Mouse (Mus musculus) hindbrain, embryonic 16.5 days (tissue): ENCODE measurements at regions not wholly inside any gene's neighbourhood (a gene's known extent, or its start where the extent isn't known, plus 50 kb on each side); places are given as distances from the start of the nearest gene placed in this dataset.

Experiments
- ATAC-seq: fragments of 200-750 bp; cut with Nextera tagmentation; 2 replicates; pipeline ENCODE4 v1.8.0; 2017; ENCODE audit warnings: moderate TSS enrichment, moderate library complexity
- H3K27ac ChIP-seq: fragments of 300-500 bp; sonication (generic); 2 replicates; pipeline ENCODE4 v1.5.1; 2014; ENCODE audit warnings: low read depth, mild to moderate bottlenecking, control low read depth, low read length, moderate library complexity
- H3K27me3 ChIP-seq: fragments of 300-500 bp; sonication (generic); replicated peaks from 2 replicates; pipeline ENCODE4 v1.6.1; 2014; ENCODE audit warnings: low read length; ENCODE audit not compliant: control insufficient read depth, insufficient read depth
- H3K36me3 ChIP-seq: fragments of 300-500 bp; sonication (generic); 2 replicates; pipeline ENCODE4 v1.6.1; 2014; ENCODE audit warnings: mild to moderate bottlenecking, low read length, moderate library complexity, mixed read lengths; ENCODE audit not compliant: control insufficient read depth, insufficient read depth
- H3K4me1 ChIP-seq: fragments of 300-500 bp; sonication (generic); 2 replicates; pipeline ENCODE4 v1.6.1; 2014; ENCODE audit warnings: low read depth, low read length; ENCODE audit not compliant: control insufficient read depth, insufficient read depth
- H3K4me2 ChIP-seq: fragments of 300-500 bp; sonication (generic); 2 replicates; pipeline ENCODE4 v1.6.1; 2014; ENCODE audit warnings: mild to moderate bottlenecking, low read length, control low read depth, moderate library complexity
- H3K4me3 ChIP-seq: fragments of 300-500 bp; sonication (generic); 2 replicates; pipeline ENCODE4 v1.5.1; 2014; ENCODE audit warnings: mild to moderate bottlenecking, low read length, control low read depth, moderate library complexity
- H3K9ac ChIP-seq: fragments of 300-500 bp; sonication (generic); 2 replicates; pipeline ENCODE4 v1.6.1; 2014; ENCODE audit warnings: low read depth, mild to moderate bottlenecking, control low read depth, low read length, moderate library complexity
- H3K9me3 ChIP-seq: fragments of 300-500 bp; sonication (generic); 2 replicates; pipeline ENCODE4 v1.6.1; 2014; ENCODE audit warnings: mild to moderate bottlenecking, low read length, moderate library complexity; ENCODE audit not compliant: control insufficient read depth
- WGBS: fragments of 180-500 bp; shearing (Covaris S2); extraction: QIAGEN DNeasy Blood & Tissue Kit; methylation state at CpG from one replicate; pipeline ENCODE4 v1.1.7; 2014; 5-methylcytosine and 5-hydroxymethylcytosine counted together

- H3K4me2 ChIP-seq: peak overlapping the region; percentile 55
- no peak overlapping the region for H3K27ac ChIP-seq
- no peaks in the 10 kb centered on the region for H3K4me1 ChIP-seq
- H3K4me3 ChIP-seq: peak overlapping the region; percentile 24
- no peaks in the 10 kb centered on the region for H3K27me3 ChIP-seq
- no peaks in the 10 kb centered on the region for H3K9me3 ChIP-seq
- ATAC-seq: peak; percentile 79
- 32% methylated on average over 14 of the region's 14 CpGs for WGBS
- H3K36me3 ChIP-seq: no peaks in the 10 kb centered on the region
- peak overlapping the region; percentile 13; the same call in 1 of the 2 replicates for H3K9ac ChIP-seq
These were observed 361.4 kb downstream of the En1 start for GRCm38 (mm10) chr1:120963477-120964178.

DNA sequence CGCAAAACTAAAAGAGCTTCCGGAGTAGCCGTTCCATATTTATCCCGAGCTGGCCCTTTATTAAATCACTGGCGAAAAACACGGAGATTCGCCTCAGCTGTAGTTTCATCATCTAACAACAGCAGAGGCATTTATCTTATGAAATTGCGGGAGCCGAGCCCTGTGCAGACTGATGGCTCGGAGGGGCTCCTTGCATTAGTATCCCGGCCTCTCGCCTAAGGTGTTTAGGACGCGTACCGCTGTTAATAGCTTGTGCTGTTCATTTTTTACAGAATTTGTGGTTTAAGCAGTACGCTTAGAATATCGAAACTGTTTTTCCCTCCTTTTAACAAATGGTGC lies 361.9 kb downstream of the En1 start:
- WGBS: 44% methylated on average over 17 of the region's 17 CpGs
- H3K36me3 ChIP-seq: no peaks in the 10 kb centered on the region
- no peaks in the 10 kb centered on the region for H3K4me1 ChIP-seq
- no peaks in the 10 kb centered on the region for H3K27me3 ChIP-seq
- H3K27ac ChIP-seq: no peak overlapping the region
- H3K9me3 ChIP-seq: no peaks in the 10 kb centered on the region
- ATAC-seq: no peak
- H3K9ac ChIP-seq: peak overlapping the region; percentile 13; the same call in 1 of the 2 replicates
- peak overlapping the region; percentile 55 for H3K4me2 ChIP-seq
- H3K4me3 ChIP-seq: peak overlapping the region; percentile 24

DNA sequence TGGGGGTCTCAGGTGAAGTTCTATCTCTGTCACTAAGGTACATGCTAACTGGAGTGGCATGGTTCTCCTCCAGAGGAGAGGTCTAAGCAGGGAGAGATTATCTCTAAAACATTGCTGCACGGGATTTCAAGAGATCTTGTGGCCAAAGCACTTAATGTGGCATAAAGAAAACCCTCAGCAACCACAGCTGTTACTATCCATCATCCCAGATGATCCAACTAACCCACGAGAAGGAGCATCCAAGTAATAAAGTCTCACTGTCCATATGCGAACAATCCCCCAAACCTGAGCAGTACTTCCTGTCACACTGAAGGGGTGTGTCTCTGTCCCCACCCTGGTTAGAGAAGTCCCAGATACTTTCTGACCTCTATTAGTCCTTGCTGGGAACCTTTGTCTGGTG lies 363.9 kb downstream of the En1 start:
- 78% methylated on average over 3 of the region's 3 CpGs for WGBS
- H3K4me3 ChIP-seq: no peak overlapping the region
- no peaks in the 10 kb centered on the region for H3K27me3 ChIP-seq
- no peak overlapping the region for H3K27ac ChIP-seq
- H3K4me1 ChIP-seq: no peaks in the 10 kb centered on the region
- H3K4me2 ChIP-seq: no peak overlapping the region
- H3K36me3 ChIP-seq: no peaks in the 10 kb centered on the region
- H3K9ac ChIP-seq: no peak overlapping the region
- no peak for ATAC-seq
- no peaks in the 10 kb centered on the region for H3K9me3 ChIP-seq

DNA sequence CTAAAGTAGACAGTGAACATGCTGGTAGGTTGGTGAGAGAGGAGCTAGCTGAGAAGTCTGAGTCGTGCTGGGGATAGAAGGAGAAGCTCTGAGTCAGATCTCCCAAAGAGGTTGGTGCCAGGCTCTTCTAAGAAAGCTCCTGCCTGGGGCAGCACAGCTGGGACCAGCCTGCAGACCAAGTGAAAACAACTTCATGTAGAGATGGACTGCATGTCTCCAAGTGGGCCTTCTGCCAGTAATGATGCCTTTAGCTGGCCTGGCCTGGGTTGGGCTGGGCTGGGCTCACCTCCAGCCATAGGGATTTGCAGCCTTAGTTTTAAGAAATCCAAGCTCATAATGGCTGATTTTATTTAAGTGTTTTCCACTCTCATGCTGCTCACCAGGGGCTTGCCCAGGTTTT lies 357.7 kb downstream of the Insig2 start:
- H3K36me3 ChIP-seq: no peaks in the 10 kb centered on the region
- H3K9me3 ChIP-seq: no peaks in the 10 kb centered on the region
- H3K4me2 ChIP-seq: no peak overlapping the region
- ATAC-seq: no peak
- no peaks in the 10 kb centered on the region for H3K27me3 ChIP-seq
- H3K9ac ChIP-seq: no peak overlapping the region
- H3K4me3 ChIP-seq: no peak overlapping the region
- H3K27ac ChIP-seq: no peak overlapping the region
- H3K4me1 ChIP-seq: no peaks in the 10 kb centered on the region
- 65% methylated on average over 1 of the region's 1 CpGs for WGBS

DNA sequence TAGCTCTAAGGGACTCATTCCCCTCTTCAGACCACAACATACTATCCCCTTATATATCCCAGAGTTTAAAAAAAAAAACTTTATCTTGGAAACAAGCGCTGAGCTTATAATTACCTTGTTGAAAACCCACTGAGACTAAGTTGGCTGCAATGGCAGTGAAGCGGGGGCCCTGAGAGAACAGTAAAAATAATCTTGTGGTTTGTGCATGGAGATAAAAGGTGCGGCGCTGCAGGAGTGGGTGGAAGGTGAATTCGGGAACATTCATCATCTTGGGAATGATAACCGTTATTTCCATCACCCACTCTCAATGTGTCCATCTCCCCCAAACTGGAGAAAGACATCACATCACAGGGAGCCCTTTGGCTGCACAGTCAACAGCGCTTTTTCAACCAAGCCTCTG lies 327.9 kb downstream of the Insig2 start:
- no peaks in the 10 kb centered on the region for H3K36me3 ChIP-seq
- ATAC-seq: no peak
- H3K4me3 ChIP-seq: no peak overlapping the region
- no peak overlapping the region for H3K4me2 ChIP-seq
- no peaks in the 10 kb centered on the region for H3K4me1 ChIP-seq
- no peak overlapping the region for H3K27ac ChIP-seq
- WGBS: 93% methylated on average over 7 of the region's 7 CpGs
- peaks cover 4% of the 10 kb centered on the region for H3K9me3 ChIP-seq
- no peak overlapping the region for H3K9ac ChIP-seq
- no peaks in the 10 kb centered on the region for H3K27me3 ChIP-seq

GRCm38 (mm10) chr1:121005198-121005597 lies 327.2 kb downstream of the Insig2 start:
- H3K4me3 ChIP-seq: no peak overlapping the region
- ATAC-seq: no peak
- 50% methylated on average over 3 of the region's 3 CpGs for WGBS
- peaks cover 4% of the 10 kb centered on the region for H3K9me3 ChIP-seq
- no peak overlapping the region for H3K27ac ChIP-seq
- no peak overlapping the region for H3K4me2 ChIP-seq
- no peaks in the 10 kb centered on the region for H3K4me1 ChIP-seq
- no peak overlapping the region for H3K9ac ChIP-seq
- no peaks in the 10 kb centered on the region for H3K36me3 ChIP-seq
- H3K27me3 ChIP-seq: no peaks in the 10 kb centered on the region

DNA sequence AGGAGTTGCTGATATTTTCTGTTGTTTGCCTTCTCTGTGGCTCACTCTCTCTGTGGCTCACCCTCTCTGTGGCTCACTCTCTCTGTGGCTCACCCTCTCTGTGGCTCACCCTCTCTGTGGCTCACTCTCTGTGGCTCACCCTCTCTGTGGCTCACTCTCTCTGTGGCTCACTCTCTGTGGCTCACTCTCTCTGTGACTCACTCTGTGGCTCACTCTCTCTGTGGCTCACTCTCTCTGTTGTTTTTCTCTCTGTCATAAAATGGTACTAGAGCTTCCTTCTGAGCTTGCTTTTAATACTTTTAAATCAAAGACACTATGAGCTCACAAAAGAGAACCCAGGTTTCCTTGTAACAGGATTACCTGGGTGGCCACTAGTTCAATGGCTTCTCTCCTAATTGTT lies 320.3 kb downstream of the Insig2 start:
- Histone ChIP-seq H3K9me3 (peaks cover 4% of the 10 kb centered on the region), H3K4me2 (no peak overlapping the region), H3K27ac (no peak overlapping the region), H3K36me3 (no peaks in the 10 kb centered on the region), H3K4me1 (no peaks in the 10 kb centered on the region), H3K27me3 (no peaks in the 10 kb centered on the region), H3K4me3 (no peak overlapping the region), H3K9ac (no peak overlapping the region)
- ATAC-seq: no peak

DNA sequence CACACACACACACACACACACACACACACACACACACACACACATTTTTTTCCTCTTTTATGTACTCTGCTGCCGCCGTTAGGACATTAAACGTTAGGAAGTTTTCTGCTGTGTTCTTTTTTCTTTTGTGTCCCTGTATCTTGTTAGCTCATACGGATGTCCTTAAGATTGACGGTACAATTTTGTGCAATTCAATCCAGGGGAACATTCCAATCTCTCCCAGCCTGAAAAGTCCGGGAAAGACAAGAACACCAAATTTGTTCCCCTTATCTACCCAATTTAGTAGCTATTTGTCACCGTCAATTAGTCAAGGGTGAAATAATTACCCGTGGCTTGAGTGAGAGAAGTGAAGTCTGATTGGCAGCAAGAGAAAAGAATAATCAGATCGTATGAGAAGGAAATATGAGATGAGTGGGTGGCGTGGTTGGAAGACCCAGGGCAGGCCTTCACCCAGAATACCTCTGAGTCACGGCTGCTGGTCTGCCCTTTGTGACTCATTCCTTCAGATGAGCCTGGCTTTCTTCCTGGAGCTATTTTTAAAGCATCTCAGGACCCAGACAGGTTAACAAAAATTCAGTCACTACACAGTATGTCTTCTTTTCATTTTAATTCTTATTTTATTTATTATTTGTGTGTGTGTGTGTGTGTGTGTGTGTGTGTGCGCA lies 318.4 kb downstream of the Insig2 start:
- WGBS: 39% methylated on average over 12 of the region's 12 CpGs
- no peaks in the 10 kb centered on the region for H3K4me1 ChIP-seq
- no peaks in the 10 kb centered on the region for H3K36me3 ChIP-seq
- H3K27me3 ChIP-seq: no peaks in the 10 kb centered on the region
- no peak overlapping the region for H3K9ac ChIP-seq
- no peak overlapping the region for H3K27ac ChIP-seq
- H3K9me3 ChIP-seq: peaks cover 2% of the 10 kb centered on the region
- H3K4me3 ChIP-seq: no peak overlapping the region
- H3K4me2 ChIP-seq: no peak overlapping the region
- no peak for ATAC-seq

GRCm38 (mm10) chr1:121029375-121029774 lies 303.0 kb downstream of the Insig2 start:
- Histone ChIP-seq H3K4me3 (no peak overlapping the region), H3K9me3 (no peaks in the 10 kb centered on the region), H3K4me1 (no peaks in the 10 kb centered on the region), H3K27ac (no peak overlapping the region), H3K27me3 (no peaks in the 10 kb centered on the region), H3K4me2 (no peak overlapping the region), H3K36me3 (no peaks in the 10 kb centered on the region), H3K9ac (no peak overlapping the region)
- 90% methylated on average over 2 of the region's 2 CpGs for WGBS
- no peak for ATAC-seq
